Mouse (Mus musculus): ENCODE results near the gene Bst2.

Bst2 gene

GRCm38 (mm10) chr8:71485142-71486135 lies 51.8 kb downstream of the Bst2 start, which contains the start of gene Ano8:
TSS of gene Ano8 (minus strand) at chr8:71485963.
- peak; percentile 86 for DNase-seq (ENCODE audit: low spot score)

GRCm38 (mm10) chr8:71484736-71485135 lies 52.5 kb downstream of the Bst2 start:
- no peak for DNase-seq (ENCODE audit: low spot score)

Measured in testis, postnatal 14 days (tissue).